Mouse (Mus musculus) bone marrow, adult 2 months (tissue): ENCODE data around the gene Cyp4a30b.

Experiments used
- CTCF ChIP-seq: fragments of 200-500 bp; IDR thresholded peaks from 2 replicates; pipeline ENCODE4 v1.5.1; 2011; ENCODE audit warnings: low read length, control low read depth; ENCODE audit not compliant: control insufficient read depth, insufficient read depth
- POLR2A ChIP-seq: fragments of 200-500 bp; IDR thresholded peaks from 2 replicates; pipeline ENCODE4 v1.6.1; 2011; ENCODE audit warnings: low read depth, mild to moderate bottlenecking, control low read depth, low read length, borderline replicate concordance; ENCODE audit not compliant: control insufficient read depth

DNA sequence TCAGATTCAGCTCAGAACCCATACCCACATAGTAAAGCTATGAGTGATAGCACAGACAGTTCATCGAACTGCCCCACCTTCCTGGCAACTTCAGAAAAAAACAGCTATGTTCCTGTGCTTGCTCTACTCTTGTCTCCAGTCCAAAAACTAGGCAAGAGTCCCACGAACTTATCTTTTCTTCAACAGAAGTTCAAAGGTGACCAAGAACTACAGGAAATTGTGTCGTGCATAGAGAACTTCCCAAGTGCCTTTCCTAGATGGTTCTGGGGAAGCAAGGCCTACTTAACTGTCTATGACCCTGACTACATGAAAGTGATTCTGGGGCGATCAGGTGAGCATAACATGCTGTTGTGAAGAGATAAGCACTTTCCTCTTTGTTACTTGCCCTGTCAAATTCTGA lies 67.0 kb downstream of the Cyp4a30b start:
- no peak for TF ChIP-seq CTCF
- TF ChIP-seq POLR2A: no peak
